Mouse (Mus musculus) lung, postnatal 14 days (tissue): ENCODE data around the gene Ghitm.

ENCODE experiments used
- DNase-seq: peaks from one replicate; pipeline ENCODE4 v3.0.0; 2021

The Ghitm gene

GRCm38 (mm10) chr14:37101531-37101930 is 33.5 kb downstream of the Ghitm start:
- DNase-seq = no peak

GRCm38 (mm10) chr14:37097956-37098530 is 37.0 kb downstream of the Ghitm start, which contains the start of gene Cdhr1:
Gene Cdhr1, minus strand, starts transcription at chr14:37098347.
- DNase-seq = no peak

- DNase-seq = no peak
These were observed 39.5 kb downstream of the Ghitm start for GRCm38 (mm10) chr14:37095556-37095955.

GRCm38 (mm10) chr14:37094436-37094835 is 40.6 kb downstream of the Ghitm start:
- DNase-seq = no peak

- DNase-seq = no peak
These were observed 51.3 kb downstream of the Ghitm start for GRCm38 (mm10) chr14:37083755-37084154.

GRCm38 (mm10) chr14:37080724-37081123 is 54.3 kb downstream of the Ghitm start:
- no peak for DNase-seq
